In the genomic region with DNA sequence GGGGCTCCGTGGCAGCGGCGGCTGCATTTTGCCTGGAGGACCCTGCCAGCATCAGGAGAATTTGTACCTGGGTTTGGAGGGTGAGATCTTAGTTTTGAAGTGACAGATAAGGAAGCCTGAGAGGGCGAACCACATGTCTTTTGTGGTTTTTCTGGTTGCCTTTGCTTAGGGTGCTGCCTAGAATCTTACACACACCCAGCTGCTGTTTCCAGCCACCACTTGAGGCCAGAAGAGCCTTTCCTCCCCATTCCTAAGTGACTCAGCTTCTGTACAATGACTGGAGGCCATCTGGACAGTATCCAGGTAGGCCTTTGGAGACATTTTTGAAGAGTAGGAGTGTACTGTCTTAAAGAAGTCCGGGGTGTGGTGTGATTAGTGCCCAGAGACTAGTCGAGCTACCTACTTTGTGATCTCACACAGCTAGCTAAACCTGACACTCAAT, we compare ENCODE assay signal across 10 mouse cellular contexts. TPM values are rescaled to one million over a fixed set of nuclear protein-coding genes. Genes with fewer than 3 reads are reported as not detected.
DNase-seq lines count a peak whose midpoint lies in the region; ATAC-seq lines count a peak whose summit lies in the region.
"Had no signal": no experiment of that assay in that cellular context is flagged by ENCODE, and none has a peak within 500 bp of the region (broad histone marks: within the 10 kb centered on the region; RNA-seq: fewer than 3 reads in every experiment).

No protein-coding gene starts in this region.

- no peak overlapping the region for H3K9ac ChIP-seq in embryonic facial prominence, embryonic 14.5 days (ENCODE audit: low read depth, low read length)
- H3K9ac ChIP-seq in midbrain, embryonic 13.5 days (replicated peaks) = no peak overlapping the region
- H3K9ac ChIP-seq: embryonic facial prominence, embryonic 12.5 days; limb, embryonic 12.5 days had no signal

- no peaks in the 10 kb centered on the region for H3K36me3 ChIP-seq in embryonic facial prominence, embryonic 14.5 days (ENCODE audit: control insufficient read depth, insufficient read depth, low read length)
- no peaks in the 10 kb centered on the region for H3K36me3 ChIP-seq in embryonic facial prominence, embryonic 10.5 days (replicated peaks)
- H3K36me3 ChIP-seq in midbrain, embryonic 13.5 days = no peaks in the 10 kb centered on the region
- H3K36me3 ChIP-seq: embryonic facial prominence, embryonic 12.5 days; limb, embryonic 12.5 days had no signal

- H3K27ac ChIP-seq in embryonic facial prominence, embryonic 14.5 days (replicated peaks; ENCODE audit: low read depth, low read length) = no peak overlapping the region
- H3K27ac ChIP-seq in embryonic facial prominence, embryonic 10.5 days (replicated peaks) = no peak overlapping the region; the same call in 1 of the 2 replicates
- no peak overlapping the region for H3K27ac ChIP-seq in midbrain, embryonic 13.5 days
- H3K27ac ChIP-seq: embryonic facial prominence, embryonic 12.5 days; limb, embryonic 12.5 days had no signal

- H3K4me3 ChIP-seq in embryonic facial prominence, embryonic 14.5 days (ENCODE audit: low read depth, low read length) = no peak overlapping the region
- no peak overlapping the region for H3K4me3 ChIP-seq in embryonic facial prominence, embryonic 10.5 days
- no peak overlapping the region for H3K4me3 ChIP-seq in midbrain, embryonic 13.5 days (replicated peaks)
- H3K4me3 ChIP-seq: embryonic facial prominence, embryonic 12.5 days; limb, embryonic 12.5 days had no signal

- no peak overlapping the region for H3K4me2 ChIP-seq in embryonic facial prominence, embryonic 14.5 days (ENCODE audit: low read depth, low read length)
- H3K4me2 ChIP-seq in midbrain, embryonic 13.5 days (replicated peaks) = no peak overlapping the region
- H3K4me2 ChIP-seq: embryonic facial prominence, embryonic 12.5 days; limb, embryonic 12.5 days had no signal

- WGBS in embryonic facial prominence, embryonic 14.5 days = 81% methylated on average over 6 of the region's 6 CpGs
- 80% methylated on average over 6 of the region's 6 CpGs for WGBS in embryonic facial prominence, embryonic 10.5 days
- 79% methylated on average over 6 of the region's 6 CpGs for WGBS in midbrain, embryonic 13.5 days

- H3K27me3 ChIP-seq in embryonic facial prominence, embryonic 14.5 days (replicated peaks; ENCODE audit: control insufficient read depth, insufficient read depth, low read length) = no peaks in the 10 kb centered on the region
- no peaks in the 10 kb centered on the region for H3K27me3 ChIP-seq in embryonic facial prominence, embryonic 10.5 days (replicated peaks; ENCODE audit: low read depth, poor library complexity, severe bottlenecking)
- no peaks in the 10 kb centered on the region for H3K27me3 ChIP-seq in midbrain, embryonic 13.5 days
- H3K27me3 ChIP-seq: embryonic facial prominence, embryonic 12.5 days had no signal

- peak; percentile 16 for DNase-seq in embryonic facial prominence, embryonic 14.5 days (ENCODE audit: low spot score)
- no peak for DNase-seq in embryonic facial prominence, embryonic 10.5 days (ENCODE audit: low spot score)
- peak; percentile 99 for DNase-seq in gonadal fat pad, adult 2 months (ENCODE audit: low read depth)
- DNase-seq in right cerebral cortex, postnatal 14 days = no peak
- no peak for DNase-seq in ovary, adult 18-20 months (ENCODE audit: low spot score)

- no peak for ATAC-seq in embryonic facial prominence, embryonic 14.5 days (ENCODE audit: low read depth)
- peak; percentile 56 for ATAC-seq in activated CD4-positive, CD25-positive, alpha-beta regulatory T cell, adult 4 months
- ATAC-seq in megakaryocyte-erythroid progenitor cell, adult 5-6 weeks (replicated peaks; ENCODE audit: low FRiP score, low TSS enrichment, poor library complexity, severe bottlenecking) = peak; percentile 62
- no peak for ATAC-seq in midbrain, embryonic 13.5 days

- no peaks in the 10 kb centered on the region for H3K9me3 ChIP-seq in embryonic facial prominence, embryonic 14.5 days (ENCODE audit: control insufficient read depth, low read length)
- no peaks in the 10 kb centered on the region for H3K9me3 ChIP-seq in embryonic facial prominence, embryonic 10.5 days
- no peaks in the 10 kb centered on the region for H3K9me3 ChIP-seq in midbrain, embryonic 13.5 days
- H3K9me3 ChIP-seq: embryonic facial prominence, embryonic 12.5 days; limb, embryonic 12.5 days had no signal

- H3K4me1 ChIP-seq in embryonic facial prominence, embryonic 14.5 days (ENCODE audit: control insufficient read depth, insufficient read depth, low read length) = no peaks in the 10 kb centered on the region
- peaks cover 12% of the 10 kb centered on the region for H3K4me1 ChIP-seq in embryonic facial prominence, embryonic 10.5 days
- no peaks in the 10 kb centered on the region for H3K4me1 ChIP-seq in midbrain, embryonic 13.5 days (replicated peaks)
- H3K4me1 ChIP-seq: embryonic facial prominence, embryonic 12.5 days; limb, embryonic 12.5 days had no signal

RNA-seq across cellular contexts. Expression of a gene that starts 26.0 kb away (rescaled TPM):
- 26.3 and 27.8 TPM in 2 replicates for polyA plus RNA-seq in embryonic facial prominence, embryonic 14.5 days (2014; fragmentation: Nextera tagmentation; extraction: Ambion mirVana)
- 20.5 and 24.2 TPM in 2 replicates for polyA plus RNA-seq in embryonic facial prominence, embryonic 10.5 days (2016; fragmentation: Nextera tagmentation; extraction: Ambion mirVana)
- polyA plus RNA-seq in activated CD4-positive, CD25-positive, alpha-beta regulatory T cell, adult 4 months (2017; shearing (Covaris generic)) = 1 to 10 TPM in 1 of 2 experiments, under 1 TPM in 1; 0.95 to 1.6 TPM
- polyA plus RNA-seq in gonadal fat pad, adult 2 months (2012; rRNA removed) = 21.7 and 24.5 TPM in 2 replicates
- total RNA-seq in megakaryocyte-erythroid progenitor cell, adult 5-6 weeks (2014; fragmentation: Nextera tagmentation) = 10.4 and 15.1 TPM in 2 replicates
- total RNA-seq in megakaryocyte-erythroid progenitor cell, adult 5-6 weeks (2017) = 23.2 and 24.4 TPM in 2 replicates
- polyA plus RNA-seq in midbrain, embryonic 13.5 days (2015; fragmentation: Nextera tagmentation; extraction: Ambion mirVana) = 23.7 and 27.6 TPM in 2 replicates

RNA-seq across cellular contexts. Expression of a gene that starts 26.6 kb away (rescaled TPM):
- polyA plus RNA-seq in embryonic facial prominence, embryonic 14.5 days (2014; fragmentation: Nextera tagmentation; extraction: Ambion mirVana) = 20.7 and 21.5 TPM in 2 replicates
- 25.7 and 28.5 TPM in 2 replicates for polyA plus RNA-seq in embryonic facial prominence, embryonic 10.5 days (2016; fragmentation: Nextera tagmentation; extraction: Ambion mirVana)
- polyA plus RNA-seq in activated CD4-positive, CD25-positive, alpha-beta regulatory T cell, adult 4 months (2017; shearing (Covaris generic)) = 10 to 100 TPM; 23.3 to 24.1 TPM
- 34.1 and 45.9 TPM in 2 replicates for polyA plus RNA-seq in gonadal fat pad, adult 2 months (2012; rRNA removed)
- total RNA-seq in megakaryocyte-erythroid progenitor cell, adult 5-6 weeks (2014; fragmentation: Nextera tagmentation) = 21.0 and 24.0 TPM in 2 replicates
- 25.7 and 44.6 TPM in 2 replicates for total RNA-seq in megakaryocyte-erythroid progenitor cell, adult 5-6 weeks (2017)
- polyA plus RNA-seq in midbrain, embryonic 13.5 days (2015; fragmentation: Nextera tagmentation; extraction: Ambion mirVana) = 39.4 and 40.5 TPM in 2 replicates

Comparison
In these comparisons a context has a peak if more than half of its experiments do, and no peak if none do; other contexts are left out.
1. DNase-seq: peak in embryonic facial prominence, embryonic 14.5 days (single experiment) and gonadal fat pad, adult 2 months (single experiment); none in embryonic facial prominence, embryonic 10.5 days (single experiment), right cerebral cortex, postnatal 14 days (single experiment) and ovary, adult 18-20 months (single experiment).
2. ATAC-seq: peak in activated CD4-positive, CD25-positive, alpha-beta regulatory T cell, adult 4 months (single experiment) and megakaryocyte-erythroid progenitor cell, adult 5-6 weeks (single experiment); none in embryonic facial prominence, embryonic 14.5 days (single experiment) and midbrain, embryonic 13.5 days (single experiment).